Comparison of ENCODE assay signal across 1 mouse cellular context in the genomic region with DNA sequence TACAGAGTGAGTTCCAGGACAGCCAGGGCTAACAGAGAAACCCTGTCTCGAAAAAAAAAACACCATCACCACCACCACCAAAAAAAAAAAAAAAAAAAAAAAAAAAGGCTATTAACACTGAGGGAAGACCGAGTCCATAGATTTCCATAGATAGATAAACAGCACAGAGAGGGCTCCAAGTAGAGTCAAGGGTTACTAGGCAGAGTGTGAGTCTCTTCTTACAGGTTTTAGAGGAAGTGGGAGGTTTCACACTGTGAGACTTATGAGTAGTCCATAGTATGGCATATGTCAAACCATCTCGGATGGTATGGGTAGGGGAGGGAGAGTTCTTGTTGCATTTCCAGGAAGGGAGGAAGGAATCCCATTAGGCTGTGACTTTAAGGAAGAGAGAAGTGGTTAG.
TF ChIP-seq lines count a peak whose summit lies in the region.

No protein-coding gene starts in this region.

TF ChIP-seq in MEL, 35 proteins besides CTCF, POLR2A, EP300 and RAD21 (continued from another document):
- TF ChIP-seq TCF12 (IDR thresholded peaks at IDR 0.05; ENCODE audit: low read depth, low read length) (peak; percentile 25; the same call in 1 of the 2 replicates), NRF1 (IDR thresholded peaks at IDR 0.05; ENCODE audit: insufficient read depth, low read depth, low read length, poor library complexity, severe bottlenecking) (no peak), MXI1 (IDR thresholded peaks at IDR 0.05; ENCODE audit: low read depth, low read length) (peak; percentile 41; the same call in 1 of the 2 replicates), NELFE (IDR thresholded peaks at IDR 0.05; ENCODE audit: low read depth, low read length) (peak; percentile 36; the same call in 1 of the 2 replicates), TAL1 (IDR thresholded peaks at IDR 0.05; ENCODE audit: low read length) (no peak), GABPA (IDR thresholded peaks at IDR 0.05; ENCODE audit: low read depth, low read length) (no peak), POLR2AphosphoS5 (IDR thresholded peaks at IDR 0.05; ENCODE audit: borderline replicate concordance, low read depth, low read length) (0 out of 2 replicates have a peak, but pooled peaks have one; percentile 71), ZC3H11A (IDR thresholded peaks at IDR 0.05; ENCODE audit: low read depth, low read length) (no peak; the same call in 1 of the 2 replicates), USF2 (IDR thresholded peaks at IDR 0.05; ENCODE audit: borderline replicate concordance in 1 of 2, insufficient read depth in 1 of 2, low read depth in 1 of 2, low read length in 2 of 2) (no peak), CHD1 (IDR thresholded peaks at IDR 0.05; ENCODE audit: low read depth, low read length) (no peak), POLR2AphosphoS2 (IDR thresholded peaks at IDR 0.05; ENCODE audit: low read length) (no peak), MAFK (IDR thresholded peaks at IDR 0.05; ENCODE audit: borderline replicate concordance, low read depth, low read length) (no peak), MAZ (IDR thresholded peaks at IDR 0.05; ENCODE audit: low read depth, low read length) (no peak), ELF1 (IDR thresholded peaks at IDR 0.05; ENCODE audit: low read depth, low read length) (peak; percentile 54), TBP (IDR thresholded peaks at IDR 0.05; ENCODE audit: low read depth, low read length) (peak; percentile 64; the same call in 1 of the 2 replicates), CHD2 (IDR thresholded peaks at IDR 0.05; ENCODE audit: low read length) (no peak), HCFC1 (IDR thresholded peaks at IDR 0.05; ENCODE audit: low read depth, low read length) (peak; percentile 31), RCOR1 (IDR thresholded peaks at IDR 0.05; ENCODE audit: low read depth, low read length) (no peak), BHLHE40 (IDR thresholded peaks at IDR 0.05; ENCODE audit: borderline replicate concordance, low read depth, low read length) (no peak), MAX (IDR thresholded peaks at IDR 0.05; ENCODE audit: low read length) (peak; percentile 66; the same call in 1 of the 2 replicates), MYC (IDR thresholded peaks at IDR 0.05; ENCODE audit: low read depth, low read length) (peak; percentile 50), ETS1 (IDR thresholded peaks at IDR 0.05; ENCODE audit: low read depth, low read length) (peak; percentile 68), ZMIZ1 (IDR thresholded peaks at IDR 0.05; ENCODE audit: low read depth, low read length) (no peak; the same call in 1 of the 2 replicates), E2F4 (IDR thresholded peaks at IDR 0.05; ENCODE audit: borderline replicate concordance, low read depth, low read length) (no peak), SMC3 (IDR thresholded peaks at IDR 0.05; ENCODE audit: low read depth, low read length) (no peak), MYB (IDR thresholded peaks at IDR 0.05; ENCODE audit: low read depth, low read length) (no peak), MEF2A (IDR thresholded peaks at IDR 0.05; ENCODE audit: extremely low read depth, insufficient replicate concordance, low read depth, low read length, poor library complexity, severe bottlenecking) (no peak)
